Mouse (Mus musculus) neutrophil, adult 83 days (primary cell): ENCODE measurements around the gene H2al1g. TPM values are rescaled to one million over a fixed set of nuclear protein-coding genes. Genes with fewer than 3 reads are reported as not detected.

Source experiments
- total RNA-seq, 2 experiments: library from RNA; stranded (reverse); gene quantifications; one replicate each; pipeline ENCODE4 v1.2.4; 2023

H2al1g gene
- not detected for total RNA-seq

GRCm38 (mm10) chrX:11317956-11318355 is at the start of gene H2al1g:
Gene H2al1g, plus strand, starts transcription at chrX:11318256.

GRCm38 (mm10) chrX:11298957-11299356 is 19.1 kb upstream of the H2al1g start, which contains the start of gene H2al1a:
Gene H2al1a, plus strand, starts transcription at chrX:11299257.

GRCm38 (mm10) chrX:11302132-11302531 is 15.9 kb upstream of the H2al1g start, which contains the start of gene H2al1b:
Gene H2al1b, plus strand, starts transcription at chrX:11302432.

GRCm38 (mm10) chrX:11305355-11305754 is 12.7 kb upstream of the H2al1g start, which contains the start of gene H2al1c:
Gene H2al1c, plus strand, starts transcription at chrX:11305655.

GRCm38 (mm10) chrX:11308524-11308923 is 9.5 kb upstream of the H2al1g start, which contains the start of gene H2al1d:
Gene H2al1d, plus strand, starts transcription at chrX:11308824.

GRCm38 (mm10) chrX:11311634-11312033 is 6.4 kb upstream of the H2al1g start, which contains the start of gene H2al1e:
Gene H2al1e, plus strand, starts transcription at chrX:11311934.

GRCm38 (mm10) chrX:11314858-11315257 is 3.2 kb upstream of the H2al1g start, which contains the start of gene H2al1f:
Gene H2al1f, plus strand, starts transcription at chrX:11315158.

GRCm38 (mm10) chrX:11321192-11321591 is 3.1 kb downstream of the H2al1g start, which contains the start of gene H2al1h:
Gene H2al1h, plus strand, starts transcription at chrX:11321492.

GRCm38 (mm10) chrX:11324359-11324758 is 6.3 kb downstream of the H2al1g start, which contains the start of gene H2al1i:
Gene H2al1i, plus strand, starts transcription at chrX:11324659.

GRCm38 (mm10) chrX:11327522-11327921 is 9.5 kb downstream of the H2al1g start, which contains the start of gene H2al1j:
Gene H2al1j, plus strand, starts transcription at chrX:11327822.

Other genes starting within 250 kb of the H2al1g start
- gene H2al1a, start 19.0 kb upstream of the H2al1g start, total RNA-seq, result not detected
- gene H2al1b, start 15.8 kb upstream of the H2al1g start, total RNA-seq, result not detected
- gene H2al1c, start 12.6 kb upstream of the H2al1g start, total RNA-seq, result not detected
- not detected for gene H2al1d, start 9.4 kb upstream of the H2al1g start, total RNA-seq
- gene H2al1e, start 6.3 kb upstream of the H2al1g start, total RNA-seq, result not detected
- not detected for gene H2al1f, start 3.1 kb upstream of the H2al1g start, total RNA-seq
- gene H2al1h, start 3.2 kb downstream of the H2al1g start, total RNA-seq, result not detected
- gene H2al1i, start 6.4 kb downstream of the H2al1g start, total RNA-seq, result not detected
- not detected for gene H2al1j, start 9.6 kb downstream of the H2al1g start, total RNA-seq